Mouse (Mus musculus) bone marrow, adult 2 months (tissue): ENCODE data around the gene Litaf.

Experiments used
- CTCF ChIP-seq: fragments of 200-500 bp; IDR thresholded peaks from 2 replicates; pipeline ENCODE4 v1.5.1; 2011; ENCODE audit warnings: low read length, control low read depth; ENCODE audit not compliant: control insufficient read depth, insufficient read depth
- POLR2A ChIP-seq: fragments of 200-500 bp; IDR thresholded peaks from 2 replicates; pipeline ENCODE4 v1.6.1; 2011; ENCODE audit warnings: low read depth, mild to moderate bottlenecking, control low read depth, low read length, borderline replicate concordance; ENCODE audit not compliant: control insufficient read depth

GRCm38 (mm10) chr16:11011939-11012338 is 54.0 kb downstream of the Litaf start:
- no peak for TF ChIP-seq POLR2A
- TF ChIP-seq CTCF, result no peak
